Mouse (Mus musculus): ENCODE results near the gene Lgi4. TPM values are rescaled to one million over a fixed set of nuclear protein-coding genes. Genes with fewer than 3 reads are reported as not detected.
A peak's percentile ranks its signal among the peaks of the same experiment; 100 is the strongest.

Lgi4 gene
- 0.57 and 1.0 TPM in 2 replicates for polyA plus RNA-seq (2015; fragmentation: Nextera tagmentation; extraction: Ambion mirVana)

- H3K36me3 ChIP-seq: no peaks in the 10 kb centered on the region
- H3K27me3 ChIP-seq: peaks cover 3% of the 10 kb centered on the region; the same call in 1 of the 2 replicates
- H3K4me1 ChIP-seq (replicated peaks): peaks cover 5% of the 10 kb centered on the region; the same call in 1 of the 2 replicates
- H3K9me3 ChIP-seq: no peaks in the 10 kb centered on the region
- H3K27ac ChIP-seq (replicated peaks): no peak within 1 kb of the TSS
- peak; percentile 38; the same call in 1 of the 2 replicates for ATAC-seq (ENCODE audit: low FRiP score, low read depth)
- 2% methylated on average over 2 of the region's 2 CpGs for WGBS
- H3K4me2 ChIP-seq: no peak within 1 kb of the TSS
- no peak within 1 kb of the TSS for H3K9ac ChIP-seq
- H3K4me3 ChIP-seq: no peak within 1 kb of the TSS
These were observed at the start of gene Lgi4 for GRCm38 (mm10) chr7:31059108-31059507. Gene Lgi4 (plus strand): TSS chr7:31059342.

- Histone ChIP-seq H3K4me3 (no peak overlapping the region), H3K9me3 (no peaks in the 10 kb centered on the region), H3K27ac (replicated peaks) (no peak overlapping the region), H3K9ac (no peak overlapping the region), H3K4me1 (replicated peaks) (no peaks in the 10 kb centered on the region), H3K27me3 (no peaks in the 10 kb centered on the region), H3K36me3 (no peaks in the 10 kb centered on the region), H3K4me2 (no peak overlapping the region)
- ATAC-seq (ENCODE audit: low FRiP score, low read depth): no peak
- WGBS: 72% methylated on average over 5 of the region's 5 CpGs
These were observed 46.2 kb upstream of the Lgi4 start for GRCm38 (mm10) chr7:31012971-31013370.

- Histone ChIP-seq H3K4me3 (no peak overlapping the region), H3K27ac (replicated peaks) (no peak overlapping the region), H3K27me3 (no peaks in the 10 kb centered on the region), H3K4me2 (no peak overlapping the region), H3K9me3 (no peaks in the 10 kb centered on the region), H3K4me1 (replicated peaks) (no peaks in the 10 kb centered on the region), H3K9ac (no peak overlapping the region), H3K36me3 (no peaks in the 10 kb centered on the region)
- 55% methylated on average over 10 of the region's 10 CpGs for WGBS
- ATAC-seq (ENCODE audit: low FRiP score, low read depth): peak; percentile 59; the same call in 1 of the 2 replicates
These were observed 41.8 kb upstream of the Lgi4 start for GRCm38 (mm10) chr7:31017104-31017901.

- Histone ChIP-seq H3K4me3 (no peak overlapping the region), H3K27me3 (no peaks in the 10 kb centered on the region), H3K4me1 (replicated peaks) (no peaks in the 10 kb centered on the region), H3K36me3 (no peaks in the 10 kb centered on the region), H3K4me2 (no peak overlapping the region), H3K27ac (replicated peaks) (no peak overlapping the region), H3K9ac (no peak overlapping the region), H3K9me3 (no peaks in the 10 kb centered on the region)
- WGBS: 79% methylated on average over 8 of the region's 8 CpGs
- no peak for ATAC-seq (ENCODE audit: low FRiP score, low read depth)
These were observed 30.5 kb upstream of the Lgi4 start for GRCm38 (mm10) chr7:31028609-31029008.

- H3K4me3 ChIP-seq: no peak overlapping the region
- H3K4me1 ChIP-seq (replicated peaks): no peaks in the 10 kb centered on the region
- H3K9me3 ChIP-seq: no peaks in the 10 kb centered on the region
- H3K9ac ChIP-seq: no peak overlapping the region
- H3K36me3 ChIP-seq: no peaks in the 10 kb centered on the region
- no peak for ATAC-seq (ENCODE audit: low FRiP score, low read depth)
- H3K4me2 ChIP-seq: no peak overlapping the region
- no peak overlapping the region for H3K27ac ChIP-seq (replicated peaks)
- no peaks in the 10 kb centered on the region for H3K27me3 ChIP-seq
- 74% methylated on average over 2 of the region's 2 CpGs for WGBS
These were observed 28.4 kb upstream of the Lgi4 start for GRCm38 (mm10) chr7:31030717-31031116.

- Histone ChIP-seq H3K4me1 (replicated peaks) (no peaks in the 10 kb centered on the region), H3K9ac (no peak overlapping the region), H3K27me3 (no peaks in the 10 kb centered on the region), H3K4me2 (no peak overlapping the region), H3K9me3 (no peaks in the 10 kb centered on the region), H3K4me3 (no peak overlapping the region), H3K27ac (replicated peaks) (no peak overlapping the region), H3K36me3 (no peaks in the 10 kb centered on the region)
- WGBS: 87% methylated on average over 7 of the region's 7 CpGs
- no peak for ATAC-seq (ENCODE audit: low FRiP score, low read depth)
These were observed 27.4 kb upstream of the Lgi4 start for GRCm38 (mm10) chr7:31031731-31032130.

- no peaks in the 10 kb centered on the region for H3K36me3 ChIP-seq
- H3K4me3 ChIP-seq: no peak overlapping the region
- no peaks in the 10 kb centered on the region for H3K4me1 ChIP-seq (replicated peaks)
- ATAC-seq (ENCODE audit: low FRiP score, low read depth): peak; percentile 23; the same call in 1 of the 2 replicates
- no peak overlapping the region for H3K27ac ChIP-seq (replicated peaks)
- no peaks in the 10 kb centered on the region for H3K27me3 ChIP-seq
- 80% methylated on average over 9 of the region's 9 CpGs for WGBS
- H3K9me3 ChIP-seq: no peaks in the 10 kb centered on the region
- no peak overlapping the region for H3K9ac ChIP-seq
- no peak overlapping the region for H3K4me2 ChIP-seq
These were observed 25.6 kb upstream of the Lgi4 start for GRCm38 (mm10) chr7:31033409-31034165.

GRCm38 (mm10) chr7:31034789-31035188 is 24.4 kb upstream of the Lgi4 start:
- no peaks in the 10 kb centered on the region for H3K27me3 ChIP-seq
- H3K4me2 ChIP-seq: no peak overlapping the region
- 68% methylated on average over 11 of the region's 11 CpGs for WGBS
- no peak overlapping the region for H3K27ac ChIP-seq (replicated peaks)
- H3K4me3 ChIP-seq: no peak overlapping the region
- no peaks in the 10 kb centered on the region for H3K4me1 ChIP-seq (replicated peaks)
- H3K9me3 ChIP-seq: no peaks in the 10 kb centered on the region
- H3K36me3 ChIP-seq: no peaks in the 10 kb centered on the region
- H3K9ac ChIP-seq: no peak overlapping the region
- no peak for ATAC-seq (ENCODE audit: low FRiP score, low read depth)

GRCm38 (mm10) chr7:31035291-31035690 is 23.9 kb upstream of the Lgi4 start:
- H3K9ac ChIP-seq: no peak overlapping the region
- WGBS: 81% methylated on average over 11 of the region's 11 CpGs
- no peak overlapping the region for H3K4me3 ChIP-seq
- peaks cover 3% of the 10 kb centered on the region; the same call in 1 of the 2 replicates for H3K27me3 ChIP-seq
- ATAC-seq (ENCODE audit: low FRiP score, low read depth): no peak
- H3K9me3 ChIP-seq: no peaks in the 10 kb centered on the region
- no peak overlapping the region for H3K27ac ChIP-seq (replicated peaks)
- no peaks in the 10 kb centered on the region for H3K36me3 ChIP-seq
- no peaks in the 10 kb centered on the region for H3K4me1 ChIP-seq (replicated peaks)
- H3K4me2 ChIP-seq: no peak overlapping the region

- ATAC-seq (ENCODE audit: low FRiP score, low read depth): no peak
- Histone ChIP-seq H3K4me1 (replicated peaks) (no peaks in the 10 kb centered on the region; the same call in 1 of the 2 replicates), H3K4me3 (no peak overlapping the region), H3K9ac (no peak overlapping the region), H3K27ac (replicated peaks) (no peak overlapping the region), H3K36me3 (no peaks in the 10 kb centered on the region), H3K27me3 (peaks cover 17% of the 10 kb centered on the region), H3K4me2 (no peak overlapping the region), H3K9me3 (no peaks in the 10 kb centered on the region)
- 92% methylated on average over 7 of the region's 7 CpGs for WGBS
These were observed 22.2 kb upstream of the Lgi4 start for GRCm38 (mm10) chr7:31036917-31037316.

GRCm38 (mm10) chr7:31037675-31038074 is 21.5 kb upstream of the Lgi4 start:
- 60% methylated on average over 2 of the region's 2 CpGs for WGBS

GRCm38 (mm10) chr7:31039011-31039410 is 20.1 kb upstream of the Lgi4 start:
- Histone ChIP-seq H3K27ac (replicated peaks) (no peak overlapping the region), H3K4me3 (no peak overlapping the region), H3K9me3 (no peaks in the 10 kb centered on the region), H3K27me3 (peaks cover 36% of the 10 kb centered on the region), H3K4me2 (no peak overlapping the region), H3K4me1 (replicated peaks) (peaks cover 3% of the 10 kb centered on the region), H3K9ac (no peak overlapping the region), H3K36me3 (no peaks in the 10 kb centered on the region)
- 89% methylated on average over 4 of the region's 4 CpGs for WGBS
- no peak for ATAC-seq (ENCODE audit: low FRiP score, low read depth)

More at GRCm38 (mm10) chr7:31037675-31038074, 21.5 kb upstream of the Lgi4 start:
- no peak overlapping the region for H3K4me2 ChIP-seq
- H3K36me3 ChIP-seq: no peaks in the 10 kb centered on the region
- H3K27me3 ChIP-seq: peaks cover 23% of the 10 kb centered on the region
- no peaks in the 10 kb centered on the region for H3K9me3 ChIP-seq
- H3K9ac ChIP-seq: no peak overlapping the region
- peaks cover 3% of the 10 kb centered on the region for H3K4me1 ChIP-seq (replicated peaks)
- H3K27ac ChIP-seq (replicated peaks): no peak overlapping the region
- H3K4me3 ChIP-seq: no peak overlapping the region
- no peak for ATAC-seq (ENCODE audit: low FRiP score, low read depth)
